Mouse (Mus musculus): ENCODE measurements around the gene Slc22a23. TPM values are rescaled to one million over a fixed set of nuclear protein-coding genes. Genes with fewer than 3 reads are reported as not detected.
A peak's percentile ranks its signal among the peaks of the same experiment; 100 is the strongest.

The Slc22a23 gene
- polyA plus RNA-seq, 1 experiment = not detected

DNA sequence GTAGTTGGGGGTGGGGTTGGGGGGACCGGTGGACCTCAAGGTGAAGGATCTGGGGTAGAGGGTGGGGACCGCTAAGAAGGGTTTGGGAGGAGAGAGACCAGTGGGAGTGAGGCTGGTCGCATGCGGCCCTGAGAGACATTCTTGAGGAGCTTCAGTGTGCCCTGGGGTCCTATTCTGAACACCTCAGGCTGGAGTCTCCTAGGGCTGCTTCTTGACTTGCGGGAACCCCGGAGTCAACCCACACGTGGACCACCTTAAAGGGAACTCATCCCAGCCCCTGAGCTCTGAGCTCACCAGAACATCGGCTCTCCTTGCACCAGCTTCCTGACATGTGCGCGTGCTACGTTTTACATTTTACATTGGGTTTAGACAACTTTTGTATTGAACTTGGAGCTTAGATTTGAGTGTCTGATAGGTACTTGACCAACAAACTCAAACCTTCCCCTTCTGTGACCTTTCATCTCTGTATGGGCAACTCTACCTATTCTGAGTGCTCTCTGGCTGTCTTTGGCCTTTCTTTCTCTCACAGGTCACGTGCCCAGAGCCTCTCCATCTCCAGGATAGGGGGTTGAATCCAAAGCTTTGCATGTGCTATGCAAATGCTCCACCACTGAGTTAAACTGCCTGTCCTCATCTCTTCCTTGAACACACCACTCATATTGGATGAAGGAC, 181.5 kb downstream of the Slc22a23 start:
- Histone ChIP-seq H3K27ac (ENCODE audit: insufficient read depth, low read depth, low read length) (no peak overlapping the region), H3K4me1 (ENCODE audit: control insufficient read depth, insufficient read depth, low read length) (peaks cover 8% of the 10 kb centered on the region; the same call in 1 of the 2 replicates), H3K4me3 (ENCODE audit: insufficient read depth, low read depth, low read length) (peak overlapping the region; percentile 62)
- WGBS = 18% methylated on average over 12 of the region's 12 CpGs
- TF ChIP-seq CTCF (IDR thresholded peaks at IDR 0.05; ENCODE audit: insufficient read depth, low read depth, low read length) (no peak), POLR2A (IDR thresholded peaks at IDR 0.05; ENCODE audit: insufficient read depth, low read depth, low read length) (no peak)

DNA sequence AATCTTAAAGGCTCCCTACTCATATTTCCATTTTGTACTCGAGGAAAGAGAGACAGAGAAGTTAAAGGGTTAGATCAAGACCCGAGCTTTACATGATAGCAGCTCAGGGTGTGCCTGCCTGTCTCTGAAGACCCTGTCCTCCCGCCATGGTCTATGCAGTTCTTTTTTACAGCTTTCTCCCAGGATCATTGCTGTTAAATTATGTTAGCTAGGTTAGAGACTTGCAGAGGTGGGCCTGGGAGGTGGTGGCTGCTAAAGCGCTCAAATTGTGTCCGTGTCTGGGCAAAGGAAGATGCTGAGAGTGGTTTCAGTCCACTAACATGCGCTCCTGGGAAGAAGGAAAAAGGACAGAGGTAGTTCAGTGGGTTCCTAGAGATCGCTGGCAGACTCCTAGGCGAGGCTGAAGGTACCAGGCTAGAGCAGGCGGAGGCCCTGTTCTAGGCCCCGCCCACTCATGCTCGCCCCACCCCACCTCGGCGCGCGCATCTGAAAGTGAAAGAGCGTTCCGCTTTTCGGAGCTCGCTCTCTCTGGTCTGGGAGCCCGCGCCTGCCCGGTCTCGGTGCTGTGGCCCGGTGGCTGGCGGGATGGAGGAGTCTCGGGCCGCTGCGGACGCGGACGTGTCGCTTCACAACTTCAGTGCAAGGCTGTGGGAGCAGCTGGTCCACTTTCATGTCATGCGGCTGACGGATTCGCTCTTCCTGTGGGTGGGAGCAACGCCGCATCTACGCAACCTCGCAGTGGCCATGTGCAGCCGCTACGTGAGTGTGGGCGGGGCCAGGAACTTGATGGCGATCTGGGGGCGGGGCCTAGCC, 182.3 kb downstream of the Slc22a23 start, which contains the start of gene Psmg4:
Psmg4 (plus strand) TSS at position 474 of the 813 bp plus-strand sequence.
- 2% methylated on average over 44 of the region's 44 CpGs for WGBS
- Histone ChIP-seq H3K4me1 (ENCODE audit: control insufficient read depth, insufficient read depth, low read length) (peaks cover 8% of the 10 kb centered on the region; the same call in 1 of the 2 replicates), H3K27ac (ENCODE audit: insufficient read depth, low read depth, low read length) (peak within 1 kb of the TSS; percentile 44), H3K4me3 (ENCODE audit: insufficient read depth, low read depth, low read length) (peak within 1 kb of the TSS; percentile 62)
- no peak for TF ChIP-seq CTCF (IDR thresholded peaks at IDR 0.05; ENCODE audit: insufficient read depth, low read depth, low read length)
- peak; percentile 64; the same call in 1 of the 2 replicates for TF ChIP-seq POLR2A (IDR thresholded peaks at IDR 0.05; ENCODE audit: insufficient read depth, low read depth, low read length)

DNA sequence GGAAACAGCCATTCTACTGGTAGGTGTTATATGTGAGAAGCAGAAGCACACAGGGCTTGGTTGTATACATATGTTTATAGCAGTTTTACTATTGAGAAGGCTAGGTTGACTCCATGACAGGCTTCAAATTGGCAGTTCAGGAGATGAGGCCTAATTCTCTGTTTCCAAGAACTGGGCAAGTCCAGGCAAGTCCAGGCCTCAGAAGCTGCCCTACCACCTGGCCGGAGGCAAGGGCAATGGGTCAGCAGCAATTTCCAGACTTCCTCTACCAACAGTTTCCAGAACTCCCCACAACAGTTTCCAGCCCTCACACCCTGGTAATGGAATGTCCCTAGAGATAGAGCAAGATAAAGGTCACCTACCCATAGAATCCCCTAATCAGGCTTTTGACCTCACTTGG, 185.1 kb downstream of the Slc22a23 start:
- TF ChIP-seq POLR2A (IDR thresholded peaks at IDR 0.05; ENCODE audit: insufficient read depth, low read depth, low read length) = no peak
- TF ChIP-seq CTCF (IDR thresholded peaks at IDR 0.05; ENCODE audit: insufficient read depth, low read depth, low read length) = no peak
- 96% methylated on average over 1 of the region's 1 CpGs for WGBS
- peaks cover 8% of the 10 kb centered on the region; the same call in 1 of the 2 replicates for H3K4me1 ChIP-seq (ENCODE audit: control insufficient read depth, insufficient read depth, low read length)
- H3K4me3 ChIP-seq (ENCODE audit: insufficient read depth, low read depth, low read length) = no peak overlapping the region
- no peak overlapping the region for H3K27ac ChIP-seq (ENCODE audit: insufficient read depth, low read depth, low read length)

DNA sequence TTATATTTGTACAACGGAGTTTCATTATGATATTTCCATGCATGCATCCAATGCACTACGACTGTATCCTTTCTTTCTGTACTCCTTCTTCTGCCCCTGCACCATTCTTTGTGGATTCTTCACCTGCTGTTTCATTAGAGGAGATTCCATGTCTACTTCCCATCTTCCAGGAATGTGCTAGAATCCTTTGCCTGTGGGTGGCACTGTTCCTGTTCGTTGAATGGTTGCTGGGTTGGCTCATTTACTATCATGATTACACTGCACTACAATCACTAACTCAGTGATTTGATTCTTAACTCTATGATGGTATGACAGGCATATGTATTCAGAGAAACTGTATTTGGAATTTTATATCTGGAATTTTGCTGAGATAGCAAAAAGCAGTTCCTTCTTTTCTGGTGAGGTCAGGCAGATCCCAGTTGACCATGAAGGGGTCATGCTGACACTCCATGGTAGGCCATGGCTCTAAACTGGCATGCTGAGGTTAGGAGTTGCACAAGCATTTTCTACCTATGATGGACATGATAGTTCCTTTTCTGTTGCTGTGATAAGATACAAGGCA, 187.3 kb downstream of the Slc22a23 start:
- Histone ChIP-seq H3K27ac (ENCODE audit: insufficient read depth, low read depth, low read length) (no peak overlapping the region), H3K4me1 (ENCODE audit: control insufficient read depth, insufficient read depth, low read length) (0 out of 2 replicates have a peak, but pooled peaks cover 2% of the 10 kb centered on the region), H3K4me3 (ENCODE audit: insufficient read depth, low read depth, low read length) (no peak overlapping the region)
- WGBS = 78% methylated on average over 3 of the region's 3 CpGs
- TF ChIP-seq CTCF (IDR thresholded peaks at IDR 0.05; ENCODE audit: insufficient read depth, low read depth, low read length) = no peak
- TF ChIP-seq POLR2A (IDR thresholded peaks at IDR 0.05; ENCODE audit: insufficient read depth, low read depth, low read length) = no peak

DNA sequence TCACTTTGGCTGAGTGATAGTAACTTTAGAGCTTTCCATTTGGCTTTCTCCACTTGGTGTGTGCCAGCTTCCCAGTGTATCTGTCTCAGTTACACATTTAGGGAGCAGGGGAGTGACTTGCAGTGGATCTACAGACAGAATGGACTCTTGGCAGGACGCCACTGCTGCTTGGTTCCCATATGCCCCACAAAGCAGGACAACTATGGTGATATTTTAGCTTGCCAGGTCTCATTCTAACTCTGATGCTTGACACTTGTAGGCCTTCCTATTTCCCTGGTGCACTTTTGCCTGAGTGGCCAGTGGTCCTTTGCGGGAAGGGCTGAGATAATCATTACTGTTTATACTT, 188.2 kb downstream of the Slc22a23 start:
- WGBS = 63% methylated on average over 2 of the region's 2 CpGs
- TF ChIP-seq CTCF (IDR thresholded peaks at IDR 0.05; ENCODE audit: insufficient read depth, low read depth, low read length) (no peak), POLR2A (IDR thresholded peaks at IDR 0.05; ENCODE audit: insufficient read depth, low read depth, low read length) (no peak)
- Histone ChIP-seq H3K27ac (ENCODE audit: insufficient read depth, low read depth, low read length) (no peak overlapping the region), H3K4me3 (ENCODE audit: insufficient read depth, low read depth, low read length) (no peak overlapping the region), H3K4me1 (ENCODE audit: control insufficient read depth, insufficient read depth, low read length) (no peaks in the 10 kb centered on the region)

DNA sequence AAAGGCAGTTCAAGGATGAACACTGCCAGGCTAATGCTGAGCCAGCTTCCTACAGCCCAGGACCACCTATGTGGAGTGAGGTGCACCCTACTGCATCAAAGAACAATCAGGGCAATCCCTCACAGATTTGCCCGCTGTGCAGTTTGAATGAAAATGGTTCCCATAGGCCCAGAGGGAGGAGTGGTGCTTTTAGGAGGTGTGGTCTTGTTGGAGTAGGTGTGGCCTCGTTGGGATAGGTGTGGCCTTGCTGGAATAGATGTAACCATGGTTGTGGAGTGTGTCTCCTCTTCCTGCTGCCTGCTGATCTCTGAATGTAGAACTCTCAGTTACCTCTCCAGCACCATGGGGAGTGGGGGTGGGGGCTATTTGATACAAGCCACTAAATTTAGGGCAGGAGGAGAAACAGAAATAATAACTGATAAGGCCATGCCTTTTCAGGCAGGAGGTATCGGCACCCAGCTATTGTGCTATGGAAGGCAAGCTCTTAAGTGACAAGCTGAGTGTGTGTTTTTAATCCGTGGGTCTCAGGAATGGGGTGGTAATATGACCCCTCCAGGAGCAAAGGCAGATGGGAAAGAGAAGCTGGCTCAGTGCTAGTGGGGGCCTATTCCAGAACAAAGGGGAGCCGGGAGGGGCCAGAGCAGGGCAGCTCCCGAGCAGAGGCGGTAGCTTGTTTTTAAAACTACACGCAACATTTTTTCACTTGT, 188.7 kb downstream of the Slc22a23 start:
- Histone ChIP-seq H3K4me3 (ENCODE audit: insufficient read depth, low read depth, low read length) (no peak overlapping the region), H3K4me1 (ENCODE audit: control insufficient read depth, insufficient read depth, low read length) (no peaks in the 10 kb centered on the region), H3K27ac (ENCODE audit: insufficient read depth, low read depth, low read length) (no peak overlapping the region)
- TF ChIP-seq POLR2A (IDR thresholded peaks at IDR 0.05; ENCODE audit: insufficient read depth, low read depth, low read length) (no peak), CTCF (IDR thresholded peaks at IDR 0.05; ENCODE audit: insufficient read depth, low read depth, low read length) (no peak)
- WGBS = 48% methylated on average over 8 of the region's 8 CpGs

DNA sequence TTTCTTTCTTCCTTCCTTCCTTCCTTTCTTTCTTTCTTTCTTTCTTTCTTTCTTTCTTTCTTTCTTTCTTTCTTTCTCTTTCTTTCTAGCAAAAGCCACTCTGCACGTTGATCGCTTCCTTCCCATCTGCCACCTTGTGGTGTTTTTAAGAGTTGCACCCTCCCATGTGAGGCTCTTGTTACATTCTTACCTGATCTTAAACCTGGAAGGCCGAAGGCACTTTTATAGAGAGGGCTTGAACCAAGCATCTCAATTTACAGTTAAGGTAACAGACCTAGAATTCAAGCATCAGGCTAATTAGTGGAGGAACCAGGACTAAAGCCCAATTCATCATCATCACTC, 190.1 kb downstream of the Slc22a23 start:
- TF ChIP-seq CTCF (IDR thresholded peaks at IDR 0.05; ENCODE audit: insufficient read depth, low read depth, low read length) (no peak), POLR2A (IDR thresholded peaks at IDR 0.05; ENCODE audit: insufficient read depth, low read depth, low read length) (no peak)
- peaks cover 7% of the 10 kb centered on the region for H3K4me1 ChIP-seq (ENCODE audit: control insufficient read depth, insufficient read depth, low read length)
- H3K4me3 ChIP-seq (ENCODE audit: insufficient read depth, low read depth, low read length) = 0 out of 2 replicates have a peak overlapping the region, but pooled peaks have one; percentile 4
- no peak overlapping the region for H3K27ac ChIP-seq (ENCODE audit: insufficient read depth, low read depth, low read length)
- 16% methylated on average over 3 of the region's 3 CpGs for WGBS

DNA sequence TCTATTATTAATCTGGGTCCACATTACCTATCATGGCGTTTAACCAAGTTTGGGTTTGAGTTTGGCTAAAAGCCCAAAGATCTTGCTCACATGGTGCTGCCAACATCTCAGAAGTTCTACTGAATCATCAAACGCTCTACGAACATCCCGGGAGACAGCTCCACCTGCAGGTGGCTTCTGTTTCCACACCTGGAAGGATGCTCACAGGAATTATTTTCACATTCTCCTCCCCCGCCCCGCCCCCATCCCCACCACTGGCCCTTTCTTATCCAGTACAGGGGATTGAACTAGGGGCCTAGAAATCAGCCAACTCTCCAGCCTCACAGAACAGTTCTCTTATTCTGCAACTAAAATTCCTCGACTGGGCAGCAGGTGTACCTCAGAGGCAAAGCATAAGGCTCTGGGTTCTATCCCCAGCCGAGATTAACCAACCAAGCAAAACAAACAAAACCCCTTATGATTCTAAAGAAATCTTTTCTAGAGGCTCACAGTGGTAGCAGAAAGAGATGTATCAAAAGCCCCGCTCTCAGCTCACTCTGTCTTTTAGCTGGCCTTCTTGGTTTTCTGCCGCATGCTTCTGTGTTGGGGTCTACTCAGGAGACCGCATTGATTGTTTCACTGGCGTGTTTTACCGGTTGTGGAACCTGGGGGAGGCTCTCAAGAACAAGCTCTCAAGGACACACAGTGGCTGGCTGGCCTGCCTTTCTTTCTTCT, 190.6 kb downstream of the Slc22a23 start:
- 0 out of 2 replicates have a peak overlapping the region, but pooled peaks have one; percentile 4 for H3K4me3 ChIP-seq (ENCODE audit: insufficient read depth, low read depth, low read length)
- H3K27ac ChIP-seq (ENCODE audit: insufficient read depth, low read depth, low read length) = no peak overlapping the region
- 17% methylated on average over 13 of the region's 13 CpGs for WGBS
- peaks cover 7% of the 10 kb centered on the region for H3K4me1 ChIP-seq (ENCODE audit: control insufficient read depth, insufficient read depth, low read length)
- TF ChIP-seq CTCF (IDR thresholded peaks at IDR 0.05; ENCODE audit: insufficient read depth, low read depth, low read length) (0 out of 2 replicates have a peak, but pooled peaks have one; percentile 12), POLR2A (IDR thresholded peaks at IDR 0.05; ENCODE audit: insufficient read depth, low read depth, low read length) (no peak)
